Mouse (Mus musculus) midbrain, embryonic 13.5 days (tissue): ENCODE measurements around the gene Nme7. TPM values are rescaled to one million over a fixed set of nuclear protein-coding genes. Genes with fewer than 3 reads are reported as not detected.

Source experiments
- ATAC-seq: fragments of 200-750 bp; cut with Nextera tagmentation; 2 replicates; pipeline ENCODE4 v1.8.0; 2017; ENCODE audit warnings: mild to moderate bottlenecking, moderate TSS enrichment, moderate library complexity
- H3K27ac ChIP-seq: fragments of 300-500 bp; sonication (generic); 2 replicates; pipeline ENCODE4 v1.5.1; 2015; ENCODE audit warnings: inconsistent platforms, mild to moderate bottlenecking, moderate library complexity
- H3K27me3 ChIP-seq: fragments of 300-500 bp; sonication (generic); 2 replicates; pipeline ENCODE4 v1.6.1; 2015; ENCODE audit warnings: mild to moderate bottlenecking, inconsistent platforms
- H3K36me3 ChIP-seq: fragments of 300-500 bp; sonication (generic); 2 replicates; pipeline ENCODE4 v1.6.1; 2015; ENCODE audit warnings: mild to moderate bottlenecking, inconsistent platforms
- H3K4me1 ChIP-seq: fragments of 300-500 bp; sonication (generic); replicated peaks from 2 replicates; pipeline ENCODE4 v1.6.1; 2015; ENCODE audit warnings: inconsistent platforms
- H3K4me2 ChIP-seq: fragments of 300-500 bp; sonication (generic); replicated peaks from 2 replicates; pipeline ENCODE4 v1.6.1; 2015; ENCODE audit warnings: moderate library complexity, mild to moderate bottlenecking, inconsistent platforms
- H3K4me3 ChIP-seq: fragments of 300-500 bp; sonication (generic); replicated peaks from 2 replicates; pipeline ENCODE4 v1.5.1; 2015; ENCODE audit warnings: mild to moderate bottlenecking, inconsistent platforms
- H3K9ac ChIP-seq: fragments of 300-500 bp; sonication (generic); replicated peaks from 2 replicates; pipeline ENCODE4 v1.6.1; 2015; ENCODE audit warnings: mild to moderate bottlenecking, inconsistent platforms
- H3K9me3 ChIP-seq: fragments of 300-500 bp; sonication (generic); 2 replicates; pipeline ENCODE4 v1.6.1; 2016; ENCODE audit warnings: mild to moderate bottlenecking, inconsistent platforms
- WGBS: fragments of 180-500 bp; shearing (Covaris S2); methylation state at CpG from one replicate; pipeline ENCODE4 v1.1.7; 2015; 5-methylcytosine and 5-hydroxymethylcytosine counted together
- polyA plus RNA-seq: library from polyadenylated mRNA; unstranded; fragments of >200 nt; fragmentation: Nextera tagmentation; extraction: Ambion mirVana; gene quantifications from 2 replicates; pipeline ENCODE4 v1.2.1, GENCODE M21; 2015

The Nme7 gene
- 32.1 and 38.8 TPM in 2 replicates for polyA plus RNA-seq

DNA sequence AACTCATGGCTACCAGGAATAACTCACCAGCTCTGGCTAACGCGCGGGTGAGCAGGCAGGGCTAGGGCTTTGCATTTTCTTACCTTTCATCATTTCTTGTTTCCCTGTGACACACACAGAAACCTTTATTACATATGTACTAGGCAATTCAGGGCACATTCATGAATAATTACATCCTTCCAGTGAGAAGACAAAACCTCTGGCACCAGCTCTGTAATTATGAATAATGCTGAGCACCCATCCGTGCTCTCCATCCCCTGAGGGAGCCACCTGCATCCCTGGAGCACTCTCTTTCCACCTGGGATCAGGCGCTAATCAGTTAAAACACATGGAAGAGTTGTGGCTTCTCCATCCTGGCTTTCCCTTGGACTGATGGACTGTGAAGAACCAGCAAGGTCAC lies at the start of gene Nme7:
Gene Nme7 (plus strand): TSS at position 301 of the 400 bp plus-strand sequence.
- H3K36me3 ChIP-seq = peaks cover 47% of the 10 kb centered on the region
- peaks cover 27% of the 10 kb centered on the region for H3K4me1 ChIP-seq
- no peaks in the 10 kb centered on the region for H3K27me3 ChIP-seq
- H3K9ac ChIP-seq = no peak within 1 kb of the TSS
- 90% methylated on average over 5 of the region's 5 CpGs for WGBS
- H3K4me3 ChIP-seq = no peak within 1 kb of the TSS
- ATAC-seq = no peak
- H3K9me3 ChIP-seq = no peaks in the 10 kb centered on the region
- no peak within 1 kb of the TSS for H3K4me2 ChIP-seq
- H3K27ac ChIP-seq = no peak within 1 kb of the TSS

DNA sequence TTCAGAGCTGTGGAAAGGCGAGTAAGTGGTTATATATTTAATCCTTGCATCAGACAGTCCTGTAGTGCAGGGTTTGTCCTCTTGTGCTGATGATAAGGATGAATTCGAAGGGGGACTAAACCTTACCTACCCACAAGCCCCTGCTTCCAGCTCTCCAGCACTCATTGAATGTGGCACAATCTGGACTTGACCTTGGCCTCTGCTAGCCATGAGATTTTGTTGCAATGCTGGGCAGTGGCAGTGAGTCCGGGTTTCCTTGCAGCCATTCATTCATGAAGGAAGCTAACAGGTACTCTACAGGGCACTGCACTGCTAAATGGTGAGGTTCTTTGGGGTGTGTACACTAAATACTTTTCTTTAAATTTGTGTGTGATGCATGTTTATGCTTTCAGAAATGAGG lies 49.1 kb upstream of the Nme7 start:
- H3K36me3 ChIP-seq = peaks cover 11% of the 10 kb centered on the region
- 0 out of 2 replicates have a peak, but pooled peaks cover 7% of the 10 kb centered on the region for H3K27me3 ChIP-seq
- H3K4me3 ChIP-seq = no peak overlapping the region
- H3K9me3 ChIP-seq = no peaks in the 10 kb centered on the region
- no peak overlapping the region for H3K27ac ChIP-seq
- WGBS = 79% methylated on average over 3 of the region's 3 CpGs
- peaks cover 9% of the 10 kb centered on the region for H3K4me1 ChIP-seq
- ATAC-seq = no peak
- no peak overlapping the region for H3K4me2 ChIP-seq
- H3K9ac ChIP-seq = no peak overlapping the region

DNA sequence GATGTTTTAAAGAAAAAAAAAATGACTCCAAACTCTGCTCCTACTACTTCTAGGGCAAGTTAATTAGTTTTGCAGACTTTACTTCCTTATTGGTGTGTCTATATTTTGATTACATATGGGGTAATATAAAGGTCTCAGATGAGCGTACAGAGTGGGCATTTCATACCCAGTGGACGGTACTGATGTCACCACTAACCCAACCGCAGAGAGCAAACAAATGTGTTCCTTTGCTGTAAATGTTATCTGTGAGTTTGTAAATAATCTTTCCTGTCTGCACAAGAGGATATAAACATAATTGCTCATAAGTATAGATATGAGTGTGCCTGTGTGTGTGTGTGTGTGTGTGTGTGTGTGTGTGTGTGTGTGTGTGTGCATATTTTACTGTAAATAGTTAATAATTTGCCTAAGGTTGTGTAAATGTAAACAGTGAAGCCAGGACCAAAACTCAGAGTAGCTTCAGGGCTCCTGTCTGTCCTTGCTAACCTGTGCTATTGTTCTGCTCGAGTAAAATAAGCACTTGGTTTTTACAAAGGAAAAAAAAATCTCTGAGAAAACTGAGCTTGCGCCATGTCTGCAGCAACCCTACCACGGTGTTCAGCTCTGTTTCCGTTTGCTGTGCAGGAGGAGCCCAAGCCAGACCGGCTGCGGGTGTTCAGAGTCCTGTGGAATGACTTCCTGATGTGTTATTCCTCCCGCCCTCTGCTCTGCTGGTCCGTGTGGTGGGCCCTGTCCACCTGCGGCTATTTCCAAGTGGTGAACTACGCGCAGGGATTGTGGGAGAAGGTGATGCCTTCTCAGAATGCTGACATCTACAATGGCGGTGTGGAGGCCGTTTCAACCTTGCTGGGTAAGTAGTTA lies 43.5 kb upstream of the Nme7 start:
- Histone ChIP-seq H3K36me3 (peaks cover 30% of the 10 kb centered on the region), H3K27me3 (no peaks in the 10 kb centered on the region), H3K4me3 (no peak overlapping the region), H3K27ac (no peak overlapping the region), H3K4me2 (no peak overlapping the region), H3K4me1 (no peaks in the 10 kb centered on the region), H3K9me3 (no peaks in the 10 kb centered on the region), H3K9ac (no peak overlapping the region)
- no peak for ATAC-seq
- 87% methylated on average over 16 of the region's 16 CpGs for WGBS

DNA sequence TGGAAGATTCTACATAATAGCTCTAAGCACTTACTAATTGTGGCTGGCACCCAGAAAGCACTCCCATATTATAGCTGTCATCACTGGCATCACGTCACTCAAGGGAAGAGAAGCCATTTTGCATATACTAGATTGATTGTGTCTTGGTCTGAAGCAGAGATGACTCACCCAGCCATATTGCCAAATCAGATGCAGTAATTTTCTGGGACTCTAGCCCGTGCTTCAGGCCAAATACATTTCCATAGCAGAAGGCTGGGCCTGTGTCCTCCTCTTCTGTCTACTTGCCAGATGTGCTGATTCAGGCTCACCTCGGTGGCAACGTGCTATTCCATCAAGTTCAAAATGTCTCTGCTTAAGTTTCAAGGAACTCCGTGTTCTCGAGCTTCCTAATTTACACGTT lies 42.4 kb upstream of the Nme7 start:
- no peak for ATAC-seq
- H3K27ac ChIP-seq = no peak overlapping the region

DNA sequence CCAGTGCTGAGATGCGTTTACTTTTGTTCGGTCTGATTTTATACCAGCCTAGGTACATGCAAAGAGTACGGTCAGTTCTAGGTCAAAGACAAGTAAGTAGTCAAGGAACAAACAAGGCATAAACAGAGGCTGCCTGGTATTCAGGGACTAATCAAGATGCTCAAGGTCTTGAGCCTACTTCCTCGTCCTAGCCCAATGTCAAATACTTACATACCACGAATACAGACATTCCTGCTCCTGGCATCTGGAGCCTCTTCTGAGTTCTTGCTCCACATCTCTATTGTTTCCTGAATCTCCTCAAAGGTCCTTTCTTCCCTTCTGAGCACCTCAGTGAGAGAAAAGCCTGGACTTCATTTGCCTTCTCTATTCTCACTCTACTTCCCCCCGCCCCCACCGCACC lies 33.0 kb upstream of the Nme7 start:
- Histone ChIP-seq H3K4me1 (no peaks in the 10 kb centered on the region; the same call in 1 of the 2 replicates), H3K9me3 (no peaks in the 10 kb centered on the region), H3K36me3 (no peaks in the 10 kb centered on the region), H3K4me3 (no peak overlapping the region), H3K9ac (no peak overlapping the region), H3K27ac (no peak overlapping the region), H3K27me3 (no peaks in the 10 kb centered on the region), H3K4me2 (no peak overlapping the region)
- no peak for ATAC-seq
- WGBS = 89% methylated on average over 7 of the region's 7 CpGs

More for the DNA sequence above, 42.4 kb upstream of the Nme7 start:
- no peak overlapping the region for H3K4me2 ChIP-seq
- peaks cover 28% of the 10 kb centered on the region for H3K36me3 ChIP-seq
- no peaks in the 10 kb centered on the region for H3K4me1 ChIP-seq
- H3K4me3 ChIP-seq = no peak overlapping the region
- H3K9ac ChIP-seq = no peak overlapping the region
- H3K27me3 ChIP-seq = no peaks in the 10 kb centered on the region
- WGBS = 95% methylated on average over 7 of the region's 7 CpGs
- no peaks in the 10 kb centered on the region for H3K9me3 ChIP-seq

DNA sequence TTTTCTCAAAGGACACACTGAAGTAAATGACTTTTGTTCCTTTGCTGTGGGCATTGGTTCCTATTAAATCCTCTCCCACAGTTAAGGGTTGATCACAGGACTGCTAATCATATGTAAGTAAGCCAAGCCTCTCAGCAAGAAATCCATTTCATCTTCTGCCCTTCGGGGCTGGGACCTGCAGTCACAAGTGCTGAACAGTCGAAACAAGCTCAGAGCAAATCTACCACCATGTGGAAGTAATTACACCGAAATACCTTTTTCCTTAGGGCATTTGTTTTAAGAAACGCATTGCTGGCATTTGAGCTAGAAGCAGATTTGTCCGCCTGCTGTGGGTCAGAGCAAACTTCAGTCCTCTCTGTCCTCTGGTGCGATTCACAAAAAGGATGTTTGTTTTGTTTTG lies 30.3 kb upstream of the Nme7 start:
- H3K27ac ChIP-seq = no peak overlapping the region
- no peaks in the 10 kb centered on the region for H3K4me1 ChIP-seq
- H3K4me2 ChIP-seq = no peak overlapping the region
- H3K9me3 ChIP-seq = no peaks in the 10 kb centered on the region
- 84% methylated on average over 6 of the region's 6 CpGs for WGBS
- H3K4me3 ChIP-seq = no peak overlapping the region
- H3K27me3 ChIP-seq = no peaks in the 10 kb centered on the region
- no peaks in the 10 kb centered on the region for H3K36me3 ChIP-seq
- no peak overlapping the region for H3K9ac ChIP-seq
- no peak for ATAC-seq

DNA sequence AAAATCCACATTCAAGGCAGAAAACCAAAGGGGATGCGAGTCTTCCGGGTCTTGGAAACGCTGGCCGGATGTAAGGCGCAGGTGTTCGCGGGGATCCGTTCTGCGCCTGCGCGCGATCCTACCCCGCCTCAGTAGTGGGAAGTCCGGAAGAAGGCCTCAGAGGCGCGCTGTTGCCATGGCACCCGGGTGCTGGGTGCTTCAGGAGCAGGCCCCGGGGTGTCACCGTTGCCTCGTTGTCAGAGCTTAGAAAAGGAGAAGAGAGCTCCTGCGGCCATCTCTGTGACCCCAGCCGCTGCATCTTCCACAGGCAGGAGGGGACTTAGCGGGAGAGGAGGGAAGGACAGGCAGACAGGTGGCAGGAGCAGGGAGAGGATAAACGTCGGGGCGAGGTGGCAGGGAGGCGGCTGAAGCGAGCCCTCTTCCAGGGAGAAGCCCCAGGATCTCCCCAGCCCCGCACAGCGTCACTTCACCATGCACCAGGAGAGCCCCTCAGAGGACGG lies 28.4 kb upstream of the Nme7 start, which contains the start of gene Ccdc181:
Gene Ccdc181 (plus strand): TSS at position 131 of the 500 bp plus-strand sequence.
- H3K9ac ChIP-seq = peak within 1 kb of the TSS; percentile 76
- peak within 1 kb of the TSS; percentile 87 for H3K27ac ChIP-seq
- no peaks in the 10 kb centered on the region for H3K9me3 ChIP-seq
- no peaks in the 10 kb centered on the region for H3K4me1 ChIP-seq
- no peaks in the 10 kb centered on the region for H3K27me3 ChIP-seq
- H3K4me3 ChIP-seq = peak within 1 kb of the TSS; percentile 73
- peak within 1 kb of the TSS; percentile 74 for H3K4me2 ChIP-seq
- peak; percentile 100 for ATAC-seq
- WGBS = under 1% methylated on average over 31 of the region's 31 CpGs
- H3K36me3 ChIP-seq = peaks cover 8% of the 10 kb centered on the region; the same call in 1 of the 2 replicates

DNA sequence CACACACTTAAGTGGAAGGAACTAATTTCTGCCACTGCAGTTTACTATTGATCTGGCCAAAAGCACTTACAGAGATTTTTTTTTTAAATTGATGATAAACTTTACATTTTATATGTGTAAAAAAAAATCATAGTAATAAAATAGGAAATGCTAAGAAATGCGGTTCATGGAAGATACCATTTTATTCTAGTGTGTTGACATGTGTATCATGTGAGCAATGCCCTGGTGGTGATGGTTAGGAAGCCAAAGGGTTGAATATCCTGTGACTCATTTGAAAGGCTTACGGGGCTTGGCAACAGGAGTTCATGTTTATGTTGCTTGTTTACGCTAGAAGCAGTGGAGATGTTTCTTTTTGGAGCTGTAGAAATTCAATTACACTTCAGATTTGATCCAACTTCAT lies 27.4 kb upstream of the Nme7 start:
- Histone ChIP-seq H3K9ac (no peak overlapping the region), H3K4me2 (no peak overlapping the region), H3K9me3 (no peaks in the 10 kb centered on the region), H3K4me1 (no peaks in the 10 kb centered on the region), H3K27me3 (no peaks in the 10 kb centered on the region), H3K4me3 (no peak overlapping the region), H3K27ac (no peak overlapping the region), H3K36me3 (peaks cover 10% of the 10 kb centered on the region; the same call in 1 of the 2 replicates)
- ATAC-seq = no peak
- 94% methylated on average over 3 of the region's 3 CpGs for WGBS

DNA sequence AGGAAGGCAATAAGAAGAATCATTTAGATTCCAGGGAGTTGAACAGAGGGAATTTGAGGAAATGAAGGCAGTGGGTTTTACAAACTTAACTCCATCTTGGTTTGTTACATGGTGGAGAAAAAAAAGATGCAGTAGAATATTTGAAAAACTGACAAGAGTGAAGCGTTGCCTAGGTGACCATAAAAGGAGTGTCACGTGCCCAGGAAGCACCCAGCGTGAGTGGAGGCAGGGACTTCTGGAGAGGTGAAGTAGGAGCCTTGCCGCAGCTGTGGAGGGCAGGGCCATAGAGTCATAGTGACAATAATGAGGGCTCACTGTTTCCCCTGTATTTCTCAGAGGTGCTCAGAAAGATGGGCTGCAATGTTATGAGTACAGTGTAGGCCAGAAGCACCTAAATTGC lies 24.6 kb upstream of the Nme7 start:
- Histone ChIP-seq H3K4me3 (no peak overlapping the region), H3K4me2 (no peak overlapping the region), H3K27ac (no peak overlapping the region), H3K9ac (no peak overlapping the region), H3K27me3 (no peaks in the 10 kb centered on the region), H3K36me3 (peaks cover 20% of the 10 kb centered on the region), H3K4me1 (no peaks in the 10 kb centered on the region), H3K9me3 (no peaks in the 10 kb centered on the region)
- ATAC-seq = no peak
- 77% methylated on average over 4 of the region's 4 CpGs for WGBS

DNA sequence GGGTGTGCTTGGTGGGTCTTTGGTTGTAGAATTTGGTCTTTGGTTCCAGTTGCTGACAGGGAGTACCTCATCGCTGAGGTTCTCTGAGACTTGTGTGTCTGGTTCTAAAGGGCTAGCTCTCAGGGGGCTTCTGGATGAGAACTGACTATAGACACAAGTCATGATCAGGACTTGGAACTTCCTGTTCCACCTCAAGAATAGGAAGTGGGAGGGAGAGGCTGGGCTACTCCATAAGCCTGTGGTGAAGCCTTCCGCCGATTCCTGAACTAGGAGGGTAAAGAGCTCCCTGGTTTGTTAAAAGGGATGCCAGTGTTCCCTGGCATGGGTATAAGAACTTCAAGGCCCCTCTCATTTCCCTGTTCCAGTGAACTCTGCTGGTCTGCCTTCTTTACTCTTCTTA lies 19.9 kb upstream of the Nme7 start:
- H3K4me3 ChIP-seq = no peak overlapping the region
- H3K27me3 ChIP-seq = no peaks in the 10 kb centered on the region
- no peak overlapping the region for H3K4me2 ChIP-seq
- no peaks in the 10 kb centered on the region for H3K9me3 ChIP-seq
- 93% methylated on average over 3 of the region's 3 CpGs for WGBS
- no peaks in the 10 kb centered on the region for H3K4me1 ChIP-seq
- peaks cover 23% of the 10 kb centered on the region for H3K36me3 ChIP-seq
- H3K9ac ChIP-seq = no peak overlapping the region
- no peak for ATAC-seq
- H3K27ac ChIP-seq = no peak overlapping the region

DNA sequence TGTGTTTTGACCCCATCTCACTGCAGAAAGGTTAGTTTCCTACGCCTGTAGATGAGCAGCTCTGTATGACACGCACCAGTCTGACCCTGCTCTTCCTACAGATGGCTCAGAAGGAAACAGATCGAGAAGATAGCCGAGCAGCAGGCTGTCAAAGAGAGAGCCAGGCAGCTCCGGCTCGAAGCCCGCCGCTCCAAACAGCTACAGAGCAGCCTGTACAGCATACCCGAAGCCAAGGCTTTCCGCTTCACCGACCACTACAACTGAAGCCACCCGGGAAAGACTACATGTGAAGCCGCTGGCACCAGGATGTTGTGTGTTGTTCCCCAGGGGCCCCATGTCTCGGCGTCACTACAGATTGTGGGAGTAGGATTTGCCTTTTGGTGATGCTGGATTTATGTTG lies 16.5 kb upstream of the Nme7 start:
- Histone ChIP-seq H3K4me2 (no peak overlapping the region), H3K36me3 (peaks cover 28% of the 10 kb centered on the region), H3K4me1 (no peaks in the 10 kb centered on the region), H3K9ac (no peak overlapping the region), H3K9me3 (no peaks in the 10 kb centered on the region), H3K27ac (no peak overlapping the region), H3K4me3 (no peak overlapping the region), H3K27me3 (no peaks in the 10 kb centered on the region)
- WGBS = 59% methylated on average over 15 of the region's 15 CpGs
- no peak for ATAC-seq

DNA sequence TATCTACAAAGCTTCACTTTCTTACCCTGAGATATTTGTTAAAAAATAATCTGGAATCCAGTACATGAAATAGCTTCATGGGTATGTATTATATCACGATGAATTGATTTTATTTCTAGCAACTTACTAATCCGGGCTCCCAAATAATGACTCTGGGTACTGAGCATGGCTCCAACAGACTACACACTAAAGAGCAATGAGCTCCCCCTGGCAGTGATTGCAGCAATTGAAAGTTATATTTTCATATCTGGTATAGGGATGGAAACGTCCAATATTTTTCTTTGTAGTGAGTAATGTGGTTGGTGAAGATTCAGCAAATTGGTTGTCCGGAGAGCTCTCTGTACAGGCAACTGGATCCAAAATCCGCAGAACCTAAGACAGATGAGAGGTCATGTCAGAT lies 11.9 kb upstream of the Nme7 start:
- no peaks in the 10 kb centered on the region for H3K9me3 ChIP-seq
- H3K27me3 ChIP-seq = no peaks in the 10 kb centered on the region
- H3K36me3 ChIP-seq = peaks cover 53% of the 10 kb centered on the region
- no peak overlapping the region for H3K4me2 ChIP-seq
- H3K4me3 ChIP-seq = no peak overlapping the region
- 93% methylated on average over 5 of the region's 5 CpGs for WGBS
- H3K4me1 ChIP-seq = no peaks in the 10 kb centered on the region
- H3K9ac ChIP-seq = no peak overlapping the region
- no peak overlapping the region for H3K27ac ChIP-seq
- no peak for ATAC-seq
